Mouse (Mus musculus) small intestine, adult 2 months (tissue): ENCODE measurements around the gene Kctd15.

Experiments
- CTCF ChIP-seq: fragments of 200-500 bp; IDR thresholded peaks from 2 replicates; pipeline ENCODE4 v1.5.1; 2012; ENCODE audit warnings: low read depth, mild to moderate bottlenecking, control low read depth, inconsistent platforms, low read length, moderate library complexity, mixed read lengths; ENCODE audit not compliant: insufficient replicate concordance, insufficient read length; ENCODE audit errors: extremely low read depth
- POLR2A ChIP-seq: fragments of 200-500 bp; IDR thresholded peaks from 2 replicates; pipeline ENCODE4 v1.6.1; 2012; ENCODE audit warnings: low read depth, mild to moderate bottlenecking, control low read depth, inconsistent platforms, low read length, moderate library complexity

- TF ChIP-seq CTCF (no peak), POLR2A (no peak)
Measured at GRCm38 (mm10) chr7:34606051-34606450, 50.5 kb downstream of the Kctd15 start.
